Mouse (Mus musculus) midbrain, embryonic 14.5 days (tissue): Measurements from ENCODE around the gene Dcaf17. TPM values are rescaled to one million over a fixed set of nuclear protein-coding genes. Genes with fewer than 3 reads are reported as not detected.
A peak's percentile ranks its signal among the peaks of the same experiment; 100 is the strongest.

Experiments
- ATAC-seq: fragments of 200-750 bp; cut with Nextera tagmentation; 2 replicates; pipeline ENCODE4 v1.8.0; 2017; ENCODE audit warnings: moderate number of reproducible peaks, moderate library complexity; ENCODE audit not compliant: low FRiP score, low TSS enrichment
- DNase-seq: peaks from one replicate; pipeline ENCODE4 v3.0.0-alpha.2; 2015
- H3K27ac ChIP-seq: fragments of 300-500 bp; sonication (generic); replicated peaks from 2 replicates; pipeline ENCODE4 v1.5.1; 2014; ENCODE audit warnings: mild to moderate bottlenecking, low read depth, low read length, moderate library complexity
- H3K27me3 ChIP-seq: fragments of 300-500 bp; sonication (generic); 2 replicates; pipeline ENCODE4 v1.6.1; 2014; ENCODE audit warnings: low read length, control low read depth, mixed read lengths; ENCODE audit not compliant: control insufficient read depth, insufficient read depth
- H3K36me3 ChIP-seq: fragments of 300-500 bp; sonication (generic); 2 replicates; pipeline ENCODE4 v1.6.1; 2014; ENCODE audit warnings: low read length, control low read depth; ENCODE audit not compliant: control insufficient read depth, insufficient read depth
- H3K4me1 ChIP-seq: fragments of 300-500 bp; sonication (generic); 2 replicates; pipeline ENCODE4 v1.6.1; 2014; ENCODE audit warnings: mild to moderate bottlenecking, antibody characterized with exemption, low read length, control low read depth; ENCODE audit not compliant: control insufficient read depth, insufficient read depth
- H3K4me2 ChIP-seq: fragments of 300-500 bp; sonication (generic); 2 replicates; pipeline ENCODE4 v1.6.1; 2014; ENCODE audit warnings: mild to moderate bottlenecking, low read length, moderate library complexity
- H3K4me3 ChIP-seq: fragments of 300-500 bp; sonication (generic); replicated peaks from 2 replicates; pipeline ENCODE4 v1.5.1; 2014; ENCODE audit warnings: low read depth, low read length
- H3K9ac ChIP-seq: fragments of 300-500 bp; sonication (generic); replicated peaks from 2 replicates; pipeline ENCODE4 v1.6.1; 2014; ENCODE audit warnings: mild to moderate bottlenecking, low read length, moderate library complexity
- H3K9me3 ChIP-seq: fragments of 300-500 bp; sonication (generic); 2 replicates; pipeline ENCODE4 v1.6.1; 2016; ENCODE audit warnings: low read length, control low read depth, mixed read lengths; ENCODE audit not compliant: control insufficient read depth
- WGBS: fragments of 180-500 bp; shearing (Covaris S2); extraction: QIAGEN DNeasy Blood & Tissue Kit; methylation state at CpG from one replicate; pipeline ENCODE4 v1.1.7; 2014; 5-methylcytosine and 5-hydroxymethylcytosine counted together
- polyA plus RNA-seq: library from polyadenylated mRNA; unstranded; fragments of >200 nt; fragmentation: Nextera tagmentation; extraction: Ambion mirVana; gene quantifications from 2 replicates; pipeline ENCODE4 v1.2.1, GENCODE M21; 2014

Gene Dcaf17
- polyA plus RNA-seq, 1 experiment from 2014 or later = 33.3 TPM

- no peak overlapping the region for H3K9ac ChIP-seq
- no peaks in the 10 kb centered on the region for H3K36me3 ChIP-seq
- no peak overlapping the region for H3K27ac ChIP-seq
- H3K27me3 ChIP-seq = peaks cover 26% of the 10 kb centered on the region
- H3K4me3 ChIP-seq = no peak overlapping the region
- DNase-seq (peak; percentile 15), ATAC-seq (no peak)
- H3K9me3 ChIP-seq = 0 out of 2 replicates have a peak, but pooled peaks cover 3% of the 10 kb centered on the region
- 76% methylated on average over 10 of the region's 10 CpGs for WGBS
- H3K4me1 ChIP-seq = peaks cover 9% of the 10 kb centered on the region
- no peak overlapping the region for H3K4me2 ChIP-seq
These were observed 65.7 kb downstream of the Dcaf17 start for GRCm38 (mm10) chr2:71120844-71121243.

GRCm38 (mm10) chr2:71121406-71121805 is 66.3 kb downstream of the Dcaf17 start:
- DNase-seq = peak; percentile 55
- Histone ChIP-seq H3K4me3 (no peak overlapping the region), H3K9me3 (no peaks in the 10 kb centered on the region), H3K27me3 (peaks cover 26% of the 10 kb centered on the region), H3K4me2 (no peak overlapping the region), H3K9ac (no peak overlapping the region), H3K4me1 (peaks cover 9% of the 10 kb centered on the region), H3K36me3 (no peaks in the 10 kb centered on the region), H3K27ac (no peak overlapping the region)
- ATAC-seq = no peak
- 7% methylated on average over 5 of the region's 5 CpGs for WGBS

GRCm38 (mm10) chr2:71122268-71123029 is 67.3 kb downstream of the Dcaf17 start:
- H3K27ac ChIP-seq = no peak overlapping the region
- no peak for ATAC-seq
- H3K36me3 ChIP-seq = no peaks in the 10 kb centered on the region
- no peak overlapping the region for H3K4me3 ChIP-seq
- peaks cover 20% of the 10 kb centered on the region for H3K27me3 ChIP-seq
- 76% methylated on average over 13 of the region's 13 CpGs for WGBS
- no peaks in the 10 kb centered on the region for H3K9me3 ChIP-seq
- no peak overlapping the region for H3K4me2 ChIP-seq
- H3K4me1 ChIP-seq = peaks cover 9% of the 10 kb centered on the region
- peak; percentile 18 for DNase-seq
- no peak overlapping the region for H3K9ac ChIP-seq

GRCm38 (mm10) chr2:71123591-71123990 is 68.5 kb downstream of the Dcaf17 start:
- 70% methylated on average over 2 of the region's 2 CpGs for WGBS
- Histone ChIP-seq H3K4me3 (no peak overlapping the region), H3K9me3 (no peaks in the 10 kb centered on the region), H3K4me2 (no peak overlapping the region), H3K36me3 (no peaks in the 10 kb centered on the region), H3K4me1 (no peaks in the 10 kb centered on the region), H3K9ac (no peak overlapping the region), H3K27me3 (0 out of 2 replicates have a peak, but pooled peaks cover 9% of the 10 kb centered on the region), H3K27ac (no peak overlapping the region)
- ATAC-seq (no peak), DNase-seq (no peak)

- no peak overlapping the region for H3K27ac ChIP-seq
- ATAC-seq (no peak), DNase-seq (no peak)
- no peaks in the 10 kb centered on the region for H3K36me3 ChIP-seq
- 84% methylated on average over 10 of the region's 10 CpGs for WGBS
- no peaks in the 10 kb centered on the region for H3K9me3 ChIP-seq
- H3K4me3 ChIP-seq = no peak overlapping the region
- H3K9ac ChIP-seq = no peak overlapping the region
- no peaks in the 10 kb centered on the region for H3K27me3 ChIP-seq
- H3K4me1 ChIP-seq = no peaks in the 10 kb centered on the region
- no peak overlapping the region for H3K4me2 ChIP-seq
These were observed 72.8 kb downstream of the Dcaf17 start for GRCm38 (mm10) chr2:71127779-71128534.

- H3K9me3 ChIP-seq = no peaks in the 10 kb centered on the region
- H3K36me3 ChIP-seq = no peaks in the 10 kb centered on the region
- no peak overlapping the region for H3K27ac ChIP-seq
- H3K27me3 ChIP-seq = no peaks in the 10 kb centered on the region
- WGBS = 91% methylated on average over 2 of the region's 2 CpGs
- DNase-seq = no peak
- H3K9ac ChIP-seq = no peak overlapping the region
- ATAC-seq = no peak
- no peak overlapping the region for H3K4me2 ChIP-seq
- no peak overlapping the region for H3K4me3 ChIP-seq
- H3K4me1 ChIP-seq = no peaks in the 10 kb centered on the region
These were observed 75.2 kb downstream of the Dcaf17 start for GRCm38 (mm10) chr2:71130366-71130765.

- no peaks in the 10 kb centered on the region for H3K27me3 ChIP-seq
- H3K4me3 ChIP-seq = no peak overlapping the region
- no peak overlapping the region for H3K9ac ChIP-seq
- no peak overlapping the region for H3K4me2 ChIP-seq
- WGBS = 75% methylated on average over 3 of the region's 3 CpGs
- ATAC-seq (no peak), DNase-seq (no peak)
- H3K36me3 ChIP-seq = no peaks in the 10 kb centered on the region
- no peaks in the 10 kb centered on the region for H3K9me3 ChIP-seq
- no peak overlapping the region for H3K27ac ChIP-seq
- H3K4me1 ChIP-seq = no peaks in the 10 kb centered on the region
These were observed 76.9 kb downstream of the Dcaf17 start for GRCm38 (mm10) chr2:71131866-71132496.

GRCm38 (mm10) chr2:71134041-71134505 is 78.9 kb downstream of the Dcaf17 start:
- Histone ChIP-seq H3K4me2 (no peak overlapping the region), H3K9ac (no peak overlapping the region), H3K9me3 (no peaks in the 10 kb centered on the region), H3K4me3 (no peak overlapping the region), H3K4me1 (no peaks in the 10 kb centered on the region), H3K27ac (no peak overlapping the region), H3K36me3 (no peaks in the 10 kb centered on the region), H3K27me3 (no peaks in the 10 kb centered on the region)
- 92% methylated on average over 9 of the region's 9 CpGs for WGBS
- ATAC-seq (no peak), DNase-seq (no peak)
